Mouse (Mus musculus) Patski (cell line): ENCODE measurements at regions not wholly inside any gene's neighbourhood (a gene's known extent, or its start where the extent isn't known, plus 50 kb on each side); places are given as distances from the start of the nearest gene placed in this dataset.

Experiments used
- ATAC-seq: fragments of 100-300 bp; one replicate; pipeline ENCODE4 v1.8.0; 2021
- CTCF ChIA-PET: fragments of 350-600 bp; sonication (Branson Sonifier 250); formaldehyde crosslinking; loops from one replicate; lab custom pipeline; 2022; ENCODE audit warnings: inconsistent platforms; lab: Charles Lee
- POLR2A ChIA-PET: fragments of 350-600 bp; sonication (Branson Sonifier 250); formaldehyde crosslinking; loops from one replicate; lab custom pipeline; 2022; ENCODE audit warnings: antibody characterized with exemption, inconsistent platforms; lab: Charles Lee
- DNase-seq: peaks from one replicate; pipeline ENCODE4 v3.0.0-alpha.2; 2011; ENCODE audit warnings: low read depth, low spot score
- H3K27me3 ChIP-seq: fragments of 371-371 bp; one replicate; pipeline ENCODE4 v1.5.1; 2021
- CTCF ChIP-seq: fragments of 100-300 bp; IDR thresholded peaks from one replicate; pipeline ENCODE4 v1.5.1; 2021
- in situ Hi-C: fragments of 300-500 bp; cut with MboI; formaldehyde crosslinking; loops from 3 replicates; pipeline ENCODE4 v1.11.1; 2018; ENCODE audit warnings: low pct_unique_long_range_greater_than_20kb, mixed read lengths

DNA sequence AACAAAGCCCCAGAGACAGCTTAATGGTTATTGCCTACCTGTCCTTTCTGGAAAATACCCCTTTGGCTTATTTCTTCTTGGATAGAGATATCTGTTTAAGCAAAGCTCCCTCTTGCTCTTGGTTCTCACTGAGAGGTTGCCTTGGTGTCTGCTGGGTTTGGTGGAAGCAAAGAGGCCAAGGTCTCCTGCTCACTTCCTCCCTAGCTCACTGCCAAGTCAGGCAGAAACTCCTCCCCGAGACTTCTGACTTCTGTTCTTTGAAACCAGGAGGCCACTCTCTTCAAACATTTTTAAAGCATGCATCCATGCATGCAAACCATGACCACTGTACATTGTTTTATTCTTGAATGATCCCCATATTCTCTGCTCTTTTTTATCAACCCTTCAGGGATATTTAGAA lies 354.6 kb downstream of the Ankrd50 start:
- no peaks in the 10 kb centered on the region for H3K27me3 ChIP-seq

GRCm38 (mm10) chr3:38129167-38129500 lies 355.5 kb downstream of the Ankrd50 start:
- H3K27me3 ChIP-seq = no peaks in the 10 kb centered on the region
- in situ Hi-C loops = no loop called here
- ATAC-seq = no peak
- DNase-seq = no peak
- CTCF ChIA-PET = interaction anchor here (1.0 to 3.6 kb wide), 9 partner anchors 11 to 173 kb away, joined by 3 to 28 read pairs (median 3); no protein-coding TSS in a partner anchor
- no peak for TF ChIP-seq CTCF
- POLR2A ChIA-PET = interaction anchor here (0.5 kb wide), 2 partner anchors 152 to 580 kb away, joined by 3 to 4 read pairs; no protein-coding TSS in a partner anchor

More for the DNA sequence above, 354.6 kb downstream of the Ankrd50 start:
- CTCF ChIA-PET = interaction anchor here (1.0 to 3.6 kb wide), 6 partner anchors 10 to 174 kb away, joined by 3 to 28 read pairs (median 6); no protein-coding TSS in a partner anchor
- ATAC-seq = no peak
- DNase-seq = no peak
- POLR2A ChIA-PET = interaction anchor here (1.0 kb wide), 1 partner anchor 490 kb away, joined by 3 read pairs; no protein-coding TSS in a partner anchor
- TF ChIP-seq CTCF = no peak
- in situ Hi-C loops = loop anchor here (10.0 kb wide), 1 partner anchor 165 kb away; no protein-coding TSS in a partner anchor

- no peaks in the 10 kb centered on the region for H3K27me3 ChIP-seq
- in situ Hi-C loops = no loop called here
- no peak for ATAC-seq
- POLR2A ChIA-PET = interaction anchor here (0.5 kb wide), 1 partner anchor 151 kb away, joined by 3 read pairs; no protein-coding TSS in a partner anchor
- CTCF ChIA-PET = interaction anchor here (1.0 to 3.6 kb wide), 10 partner anchors 11 to 594 kb away, joined by 3 to 28 read pairs (median 3); no protein-coding TSS in a partner anchor
- no peak for DNase-seq
- TF ChIP-seq CTCF = no peak
These were observed 356.0 kb downstream of the Ankrd50 start for GRCm38 (mm10) chr3:38128486-38129166.

DNA sequence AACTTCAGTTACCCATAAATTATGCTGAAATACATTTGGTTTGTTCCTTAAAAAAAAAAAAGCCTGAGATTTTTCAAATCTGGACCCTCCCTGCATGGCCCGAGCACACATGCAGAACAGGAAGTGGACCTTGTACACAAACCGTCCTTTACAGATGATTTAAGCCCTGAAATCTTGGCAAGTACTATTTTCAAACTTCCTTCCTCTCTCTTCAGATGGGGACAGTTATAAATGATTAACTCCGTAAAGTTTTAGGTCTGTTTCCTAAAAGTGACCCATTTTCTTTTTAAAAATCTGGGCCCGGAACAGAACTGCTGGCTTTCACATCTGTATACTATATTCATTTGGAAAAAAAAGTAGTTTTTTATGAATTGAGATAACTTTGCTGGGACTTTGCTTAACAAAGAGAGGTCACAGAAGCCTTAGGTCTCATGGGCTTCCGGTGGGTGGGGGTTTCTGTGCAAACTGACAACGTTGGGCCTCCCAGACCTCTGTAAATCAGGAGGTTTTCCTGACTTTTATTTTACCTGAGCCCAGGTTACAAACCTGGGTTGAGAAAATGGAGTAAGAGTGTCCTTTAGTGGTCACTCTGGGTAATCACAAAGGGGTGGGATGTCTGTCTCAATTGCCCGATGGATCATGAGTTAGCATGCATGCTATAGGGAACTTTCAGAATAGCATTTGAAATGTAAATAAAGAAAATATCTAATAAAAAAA lies 368.4 kb downstream of the Ankrd50 start:
- ChIA-PET POLR2A (interaction anchor here (0.6 to 1.2 kb wide), 2 partner anchors 18 to 476 kb away, joined by 3 to 4 read pairs; partner anchors contain the start of gene Spry1), CTCF (interaction anchor here (0.8 to 3.1 kb wide), 9 partner anchors 11 to 648 kb away, joined by 3 to 28 read pairs (median 4); no protein-coding TSS in a partner anchor)
- peak; percentile 82 for TF ChIP-seq CTCF
- in situ Hi-C loops = loop anchor here (10.0 kb wide), 1 partner anchor 651 kb away; no protein-coding TSS in a partner anchor
- no peaks in the 10 kb centered on the region for H3K27me3 ChIP-seq
- DNase-seq (no peak), ATAC-seq (no peak)

GRCm38 (mm10) chr3:38112568-38112967 lies 372.1 kb downstream of the Ankrd50 start:
- no peak for TF ChIP-seq CTCF
- in situ Hi-C loops = loop anchor here (10.0 kb wide), 1 partner anchor 648 kb away; no protein-coding TSS in a partner anchor
- POLR2A ChIA-PET = no interaction called here
- ATAC-seq (no peak), DNase-seq (no peak)
- CTCF ChIA-PET = no interaction called here
- no peaks in the 10 kb centered on the region for H3K27me3 ChIP-seq

GRCm38 (mm10) chr3:38105022-38105857 lies 379.4 kb downstream of the Ankrd50 start:
- DNase-seq (no peak), ATAC-seq (no peak)
- in situ Hi-C loops = no loop called here
- CTCF ChIA-PET = interaction anchor here (0.7 to 1.1 kb wide), 2 partner anchors 10 to 12 kb away, joined by 3 to 4 read pairs; no protein-coding TSS in a partner anchor
- no peaks in the 10 kb centered on the region for H3K27me3 ChIP-seq
- POLR2A ChIA-PET = no interaction called here
- TF ChIP-seq CTCF = no peak

GRCm38 (mm10) chr3:38104418-38104817 lies 380.1 kb upstream of the Gm5148 start:
- CTCF ChIA-PET = interaction anchor here (1.1 kb wide), 1 partner anchor 11 kb away, joined by 4 read pairs; no protein-coding TSS in a partner anchor
- POLR2A ChIA-PET = no interaction called here
- DNase-seq (no peak), ATAC-seq (no peak)
- H3K27me3 ChIP-seq = no peaks in the 10 kb centered on the region
- in situ Hi-C loops = no loop called here
- TF ChIP-seq CTCF = no peak

- CTCF ChIA-PET = interaction anchor here (0.7 to 1.8 kb wide), 4 partner anchors 12 to 31 kb away, joined by 3 to 7 read pairs (median 4); no protein-coding TSS in a partner anchor
- ATAC-seq (no peak), DNase-seq (no peak)
- POLR2A ChIA-PET = no interaction called here
- TF ChIP-seq CTCF = no peak
- in situ Hi-C loops = no loop called here
- H3K27me3 ChIP-seq = no peaks in the 10 kb centered on the region
These were observed 378.7 kb upstream of the Gm5148 start for GRCm38 (mm10) chr3:38102985-38103384.

DNA sequence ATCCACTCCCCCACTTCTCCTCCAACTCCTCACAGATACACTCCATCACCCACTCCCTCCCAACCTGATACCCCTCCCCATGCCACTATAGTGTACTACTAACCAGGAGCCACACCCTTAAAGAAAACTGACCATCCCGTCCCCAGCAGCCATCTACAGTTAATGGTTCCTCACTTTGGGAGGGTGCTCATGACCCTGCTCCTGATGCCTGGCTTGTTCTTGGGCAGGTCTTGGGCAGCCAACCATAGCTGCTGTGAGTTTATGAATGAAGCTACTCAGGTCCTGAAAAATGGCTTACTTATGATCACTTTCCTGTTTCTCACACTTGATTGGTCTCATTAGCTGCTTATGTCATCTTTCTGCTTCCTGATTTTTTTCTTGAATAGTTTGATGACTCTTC lies 377.9 kb upstream of the Gm5148 start:
- POLR2A ChIA-PET = no interaction called here
- ATAC-seq = no peak
- TF ChIP-seq CTCF = no peak
- CTCF ChIA-PET = interaction anchor here (0.7 to 1.8 kb wide), 4 partner anchors 11 to 30 kb away, joined by 3 to 7 read pairs (median 4); no protein-coding TSS in a partner anchor
- in situ Hi-C loops = no loop called here
- no peak for DNase-seq
- H3K27me3 ChIP-seq = no peaks in the 10 kb centered on the region
